Mouse (Mus musculus): Measurements from ENCODE around the gene Krtap10-4. TPM values are rescaled to one million over a fixed set of nuclear protein-coding genes. Genes with fewer than 3 reads are reported as not detected.
"Not testable (repeated sequence)": the region's sequence is repeated elsewhere in the genome, so short reads cannot be mapped to it uniquely, and the experiment has no call there.

Krtap10-4 gene
- total RNA-seq (2021) = not detected

GRCm38 (mm10) chr10:77826951-77827350 lies at the start of gene Krtap10-4:
Gene Krtap10-4, minus strand, starts transcription at chr10:77827095.
- intact Hi-C loops (cut with DNase I) = no loop called here
- no peak for DNase-seq

DNA sequence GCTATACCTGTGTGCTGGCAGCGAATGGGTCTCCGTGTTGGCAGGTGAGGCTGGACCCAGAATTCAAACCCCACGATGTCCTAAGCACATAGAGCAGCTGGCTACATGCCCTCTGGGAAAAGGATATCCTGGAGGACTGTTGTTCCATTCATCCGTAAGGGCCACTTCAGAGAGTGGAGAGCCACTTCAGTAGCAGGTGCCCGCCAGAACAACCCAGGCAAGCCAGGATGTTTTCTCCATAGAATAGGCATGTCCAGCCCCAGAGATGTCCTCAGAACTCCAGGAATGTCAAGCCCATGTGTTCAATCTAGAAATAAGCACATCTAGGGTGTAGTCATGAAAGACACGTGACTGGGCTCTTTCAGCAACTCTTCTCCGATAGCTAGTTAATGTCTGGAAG lies 42.8 kb upstream of the Krtap10-4 start:
- DNase-seq = no peak
- intact Hi-C loops (cut with DNase I) = no loop called here

DNA sequence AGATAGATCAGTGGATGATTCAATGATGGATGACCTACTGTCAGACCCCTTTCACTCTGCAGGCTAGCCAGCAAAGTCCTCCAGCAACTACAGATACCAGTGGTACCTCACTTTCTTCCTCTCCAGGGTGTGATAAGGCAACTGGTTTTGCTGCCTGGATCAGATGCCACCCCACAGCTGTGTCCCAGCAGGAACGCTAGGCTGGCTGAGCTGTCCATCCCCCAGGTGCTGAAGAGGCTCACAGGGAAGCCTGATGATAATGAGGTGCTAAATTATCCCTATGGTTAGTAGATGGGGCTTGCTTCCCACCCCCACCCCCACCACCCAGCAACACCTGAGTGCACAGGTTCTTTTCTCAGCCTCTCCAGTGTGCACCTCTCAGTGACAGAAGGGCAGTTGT lies 40.7 kb upstream of the Krtap10-4 start:
- intact Hi-C loops (cut with DNase I) = no loop called here
- no peak for DNase-seq

- DNase-seq = no peak
- intact Hi-C loops (cut with DNase I) = no loop called here
Observed at GRCm38 (mm10) chr10:77864762-77865143, 37.9 kb upstream of the Krtap10-4 start.

GRCm38 (mm10) chr10:77864067-77864761 lies 37.3 kb upstream of the Krtap10-4 start:
- intact Hi-C loops (cut with DNase I) = no loop called here
- no peak for DNase-seq

DNA sequence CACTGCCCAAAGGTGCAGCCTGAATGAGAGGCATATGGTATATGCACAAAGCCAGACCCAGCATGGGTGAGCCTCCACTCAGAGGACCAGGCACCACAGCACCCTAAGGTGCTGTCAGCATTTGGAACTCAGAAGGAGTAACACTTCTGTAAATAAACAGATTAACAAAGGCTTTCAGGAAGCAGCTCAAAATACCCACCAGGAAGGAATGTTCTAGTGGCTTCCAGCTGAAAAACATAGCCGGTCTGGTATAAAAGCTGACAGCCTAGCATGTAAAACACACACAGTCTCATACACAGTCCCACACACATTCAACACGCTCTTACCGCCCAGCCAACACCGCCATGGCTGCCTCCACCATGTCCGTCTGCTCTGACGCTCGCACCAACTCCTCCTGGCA lies 34.8 kb upstream of the Krtap10-4 start, which contains the start of gene Gm3285:
Gene Gm3285 (plus strand): TSS at position 301 of the 400 bp plus-strand sequence.
- no peak for DNase-seq
- intact Hi-C loops (cut with DNase I) = no loop called here

- DNase-seq = no peak
- intact Hi-C loops (cut with DNase I) = no loop called here
Observed at GRCm38 (mm10) chr10:77852559-77852958, 25.7 kb upstream of the Krtap10-4 start, which contains the start of gene Gm10318. Gene Gm10318, plus strand, starts transcription at chr10:77852859.

GRCm38 (mm10) chr10:77847538-77847937 lies 20.6 kb upstream of the Krtap10-4 start:
- intact Hi-C loops (cut with DNase I) = no loop called here
- DNase-seq = no peak

DNA sequence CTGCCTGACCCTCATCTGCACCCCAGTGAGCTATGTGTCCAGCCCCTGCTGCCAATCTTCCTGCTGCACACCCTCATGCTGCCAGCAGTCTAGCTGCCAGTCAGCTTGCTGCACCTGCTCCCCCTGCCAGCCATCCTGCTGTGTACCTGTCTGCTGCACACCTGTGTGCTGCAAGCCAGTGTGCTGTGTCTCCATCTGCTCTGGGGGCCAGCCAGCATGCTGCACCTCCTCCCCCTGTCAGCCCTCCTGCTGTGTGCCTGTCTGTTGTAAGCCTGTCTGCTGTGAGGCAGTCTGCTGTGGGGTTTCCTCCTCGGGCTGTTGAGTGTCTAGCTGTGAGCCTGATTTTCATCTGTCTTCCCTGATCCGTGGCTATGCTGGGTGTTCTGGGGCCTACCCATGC lies 20.1 kb upstream of the Krtap10-4 start:
- intact Hi-C loops (cut with DNase I) = no loop called here
- peak; percentile 47 for DNase-seq

DNA sequence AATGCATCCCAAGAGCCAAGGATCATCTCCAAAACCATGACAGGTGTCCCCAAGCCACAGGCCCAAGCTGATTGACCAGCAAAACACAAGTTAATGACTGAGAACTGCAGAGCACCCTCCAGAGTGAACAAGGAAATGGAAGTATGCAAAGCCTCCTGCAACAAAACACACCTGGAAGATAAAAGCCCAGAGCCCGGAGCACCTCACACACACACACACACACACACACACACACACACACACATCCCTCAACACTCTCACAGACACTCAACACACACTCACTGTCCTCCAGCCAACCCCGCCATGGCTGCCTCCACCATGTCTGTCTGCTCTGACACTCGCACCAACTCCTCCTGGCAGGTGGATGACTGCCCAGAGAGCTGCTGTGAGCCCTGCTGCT lies 19.6 kb upstream of the Krtap10-4 start, which contains the start of gene Gm36176:
Gene Gm36176 (plus strand): TSS at position 301 of the 400 bp plus-strand sequence.
- intact Hi-C loops (cut with DNase I) = no loop called here
- DNase-seq = no peak

GRCm38 (mm10) chr10:77839006-77839405 lies 12.1 kb upstream of the Krtap10-4 start:
- intact Hi-C loops (cut with DNase I) = no loop called here

GRCm38 (mm10) chr10:77835647-77836046 lies 8.8 kb upstream of the Krtap10-4 start, which contains the start of gene Krtap10-10:
Gene Krtap10-10, plus strand, starts transcription at chr10:77835947.
- no peak for DNase-seq
- intact Hi-C loops (cut with DNase I) = no loop called here

More at GRCm38 (mm10) chr10:77839006-77839405, 12.1 kb upstream of the Krtap10-4 start:
- no peak for DNase-seq

DNA sequence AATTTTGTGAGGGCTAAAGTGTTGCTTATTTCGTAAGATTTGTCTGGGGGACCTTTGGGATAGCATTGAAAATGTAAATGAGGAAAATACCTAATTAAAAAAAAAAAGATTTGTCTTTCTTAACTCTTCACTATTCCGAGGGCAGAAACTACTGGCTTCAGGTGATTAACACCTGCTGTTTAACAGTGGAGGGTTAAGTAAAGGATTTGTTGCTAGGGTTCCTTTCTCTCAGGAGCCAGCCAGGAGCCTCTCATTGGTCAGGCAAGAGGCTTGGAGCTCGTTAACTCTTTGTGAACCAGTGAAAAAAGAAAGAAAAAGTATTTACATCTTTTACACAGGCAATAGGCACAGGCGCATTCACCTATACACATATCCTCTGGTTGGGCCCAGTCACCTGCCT lies 7.7 kb downstream of the Krtap10-4 start:
- DNase-seq = no peak
- intact Hi-C loops (cut with DNase I) = no loop called here

DNA sequence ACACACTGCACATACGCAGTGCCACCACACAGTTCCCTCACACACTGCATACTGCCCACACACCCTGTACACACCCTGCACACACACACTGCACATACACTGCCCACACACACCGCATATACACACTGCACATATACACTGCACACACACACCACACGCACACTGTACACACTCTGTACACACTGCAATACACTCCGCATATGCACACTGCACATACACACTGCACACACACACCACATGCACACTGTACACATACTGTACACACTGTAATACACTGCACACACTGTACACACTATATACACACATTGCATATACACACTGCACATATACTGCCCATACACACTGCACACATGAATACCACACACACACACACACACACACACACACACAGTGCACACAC lies 8.4 kb downstream of the Krtap10-4 start:
- intact Hi-C loops (cut with DNase I) = no loop called here
- no peak for DNase-seq

DNA sequence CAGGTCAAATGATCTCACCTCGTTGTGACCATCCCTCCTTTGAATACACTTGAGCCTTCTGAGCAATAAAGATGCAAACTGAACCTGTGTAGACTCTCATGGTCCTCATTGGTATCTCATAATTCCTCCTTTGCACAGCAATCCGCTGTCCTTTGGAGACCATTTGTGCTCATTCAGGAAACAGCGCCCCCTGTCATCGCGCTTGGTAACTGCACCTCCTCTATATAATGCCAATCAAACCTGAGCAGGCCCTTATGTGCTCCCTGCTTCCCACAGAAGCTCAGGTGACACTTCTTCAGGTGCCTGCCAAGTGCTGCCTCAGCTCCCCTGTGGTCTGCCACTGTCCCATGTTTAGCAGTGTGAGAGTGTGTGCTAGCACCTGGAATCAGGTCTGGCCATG lies 11.4 kb downstream of the Krtap10-4 start:
- DNase-seq = peak; percentile 17
- intact Hi-C loops (cut with DNase I) = no loop called here

- DNase-seq = no peak
- intact Hi-C loops (cut with DNase I) = no loop called here
Observed at GRCm38 (mm10) chr10:77814382-77814781, 12.5 kb downstream of the Krtap10-4 start, which contains the start of gene Gm2696. Gene Gm2696, plus strand, starts transcription at chr10:77814682.

DNA sequence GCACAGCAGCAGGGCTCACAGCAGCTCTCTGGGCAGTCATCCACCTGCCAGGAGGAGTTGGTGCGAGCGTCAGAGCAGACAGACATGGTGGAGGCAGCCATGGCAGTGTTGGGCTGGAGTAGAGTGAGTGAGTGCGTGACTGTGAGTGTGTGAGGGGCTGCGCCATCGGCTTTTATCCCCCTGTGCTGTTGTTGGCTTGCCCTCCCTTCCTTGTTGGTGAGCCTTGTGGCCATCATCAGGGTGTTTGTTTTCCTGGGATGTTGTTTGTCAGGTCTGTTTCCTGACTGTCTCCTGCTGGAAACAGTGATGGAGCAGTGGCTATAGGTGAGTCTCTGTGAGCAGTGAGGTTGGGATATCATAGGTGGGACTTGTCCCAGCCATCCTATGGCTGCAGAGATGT lies 15.2 kb downstream of the Krtap10-4 start, which contains the start of gene Gm9507:
Gene Gm9507 (minus strand): TSS at position 101 of the 400 bp plus-strand sequence.
- intact Hi-C loops (cut with DNase I) = no loop called here
- DNase-seq = no peak

DNA sequence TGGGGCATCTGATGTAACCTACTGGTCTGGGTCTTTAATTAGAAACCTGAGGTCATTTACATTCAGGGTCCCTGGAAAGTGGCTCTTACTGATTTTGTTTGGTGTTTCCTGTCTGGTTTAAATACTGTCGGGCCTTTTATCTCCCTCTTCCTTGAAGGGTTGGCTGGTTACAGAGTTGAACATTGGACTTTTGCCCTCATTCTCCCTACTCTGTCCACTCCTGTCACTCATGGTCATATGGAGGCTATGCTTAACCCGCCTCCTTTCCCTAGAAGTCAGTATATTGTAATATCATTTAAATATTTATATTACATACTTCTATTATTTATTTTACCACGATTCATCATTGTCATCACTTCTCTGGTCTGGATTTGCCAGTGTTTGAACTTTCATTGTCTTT lies 22.8 kb downstream of the Krtap10-4 start:
- intact Hi-C loops (cut with DNase I) = no loop called here
- no peak for DNase-seq

DNA sequence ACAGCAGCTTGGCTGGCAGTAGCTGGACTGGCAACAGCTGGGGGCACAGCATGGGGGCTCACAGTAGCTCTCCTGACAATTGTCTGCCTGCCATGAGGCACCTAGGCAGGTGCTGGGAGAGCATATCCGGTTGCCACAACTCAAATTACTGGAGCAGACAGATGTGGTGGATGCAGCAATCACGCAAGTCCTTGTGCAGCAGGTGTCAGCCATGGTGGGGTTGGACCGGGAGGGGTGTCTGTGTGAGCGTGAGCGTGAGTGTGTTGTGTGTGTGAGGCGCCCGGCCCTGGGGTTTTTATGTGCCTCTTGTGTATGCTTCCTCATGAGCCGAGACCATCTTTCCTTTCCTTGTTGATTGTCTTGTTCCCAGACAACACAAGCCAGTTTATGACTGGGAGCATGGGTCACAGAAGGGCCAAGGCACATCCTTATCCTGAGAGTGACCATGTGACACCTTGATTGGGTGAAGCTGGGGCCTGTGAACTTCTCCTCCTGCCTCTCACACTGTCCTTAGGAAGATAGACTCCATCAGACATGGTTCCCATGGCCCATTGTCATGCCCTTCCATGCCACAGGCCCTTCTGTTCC lies 27.9 kb downstream of the Krtap10-4 start, which contains the start of gene Gm19668:
Gene Gm19668 (minus strand): TSS at position 213 of the 588 bp plus-strand sequence.
- DNase-seq = no peak
- intact Hi-C loops (cut with DNase I) = no loop called here

- intact Hi-C loops (cut with DNase I) = not testable (repeated sequence)
- DNase-seq = peak; percentile 38
Observed at GRCm38 (mm10) chr10:77798164-77798920, 28.6 kb downstream of the Krtap10-4 start.

GRCm38 (mm10) chr10:77797677-77798076 lies 29.2 kb downstream of the Krtap10-4 start:
- intact Hi-C loops (cut with DNase I) = no loop called here
- no peak for DNase-seq
